ENCODE assay signal across 10 mouse cellular contexts in the genomic region with DNA sequence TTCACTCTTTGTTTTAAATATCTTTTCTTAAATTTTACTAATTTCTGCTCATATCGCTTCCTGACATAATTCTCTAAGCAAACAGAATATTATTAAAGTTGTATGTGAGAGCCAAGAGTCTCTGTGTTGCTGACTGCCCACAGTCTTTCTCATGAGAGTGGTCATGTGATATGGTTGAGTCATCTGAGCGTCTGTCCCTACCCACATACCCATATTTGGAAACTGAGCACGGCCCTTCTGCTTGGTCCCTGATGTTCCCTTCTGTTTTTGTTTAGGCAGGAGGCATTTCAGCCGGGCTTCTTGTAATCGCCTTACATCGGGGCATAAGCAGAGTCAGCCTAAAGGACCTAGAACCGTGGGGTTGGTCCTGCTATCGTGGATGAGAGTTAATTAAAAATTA.
A peak's percentile ranks its signal among the peaks of the same experiment; 100 is the strongest.
DNase-seq lines count a peak whose midpoint lies in the region; ATAC-seq lines count a peak whose summit lies in the region.
"Had no signal": no experiment of that assay in that cellular context is flagged by ENCODE, and none has a peak within 500 bp of the region (broad histone marks: within the 10 kb centered on the region; RNA-seq: fewer than 3 reads in every experiment).

No protein-coding gene starts in this region.

- WGBS in forebrain, embryonic 16.5 days = 68% methylated on average over 8 of the region's 8 CpGs

- peak; percentile 47 for DNase-seq in embryo, embryonic 10 days (ENCODE audit: low spot score)
- DNase-seq in embryo, embryonic 9.5 days (ENCODE audit: extremely low spot score) = no peak
- peak; percentile 52 to 84 for DNase-seq in layer of hippocampus, adult 18-20 months (ENCODE audit: low spot score in 2 of 2)
- no peak for DNase-seq in layer of hippocampus, postnatal 25 days (ENCODE audit: extremely low spot score in 1 of 2, low spot score in 1 of 2)
- DNase-seq in embryo, embryonic 10.5 days (ENCODE audit: low spot score) = peak; percentile 44
- peak; percentile 63 for DNase-seq in lung, postnatal 36 days
- DNase-seq in spleen, postnatal 14 days (ENCODE audit: low spot score in 2 of 2) = no peak

- H3K4me1 ChIP-seq in forebrain, embryonic 16.5 days (replicated peaks; ENCODE audit: control insufficient read depth, insufficient read depth, low read length) = no peaks in the 10 kb centered on the region

- no peaks in the 10 kb centered on the region for H3K9me3 ChIP-seq in forebrain, embryonic 16.5 days (ENCODE audit: control insufficient read depth, low read length)
- H3K9me3 ChIP-seq: embryonic facial prominence, embryonic 12.5 days; lung, embryonic 15.5 days had no signal

- H3K4me3 ChIP-seq in forebrain, embryonic 16.5 days (replicated peaks; ENCODE audit: low read length) = no peak overlapping the region
- H3K4me3 ChIP-seq: embryonic facial prominence, embryonic 12.5 days; lung, embryonic 15.5 days had no signal

- no peak overlapping the region for H3K9ac ChIP-seq in forebrain, embryonic 16.5 days (replicated peaks; ENCODE audit: low read depth, low read length)
- H3K9ac ChIP-seq: embryonic facial prominence, embryonic 12.5 days; lung, embryonic 15.5 days had no signal

- no peaks in the 10 kb centered on the region for H3K36me3 ChIP-seq in forebrain, embryonic 16.5 days (ENCODE audit: control insufficient read depth, insufficient read depth)
- H3K36me3 ChIP-seq: embryonic facial prominence, embryonic 12.5 days; lung, embryonic 15.5 days had no signal

- no peaks in the 10 kb centered on the region for H3K27me3 ChIP-seq in forebrain, embryonic 16.5 days (replicated peaks; ENCODE audit: control insufficient read depth, insufficient read depth, low read length)
- H3K27me3 ChIP-seq: embryonic facial prominence, embryonic 12.5 days; lung, embryonic 15.5 days had no signal

- H3K4me2 ChIP-seq in forebrain, embryonic 16.5 days (ENCODE audit: low read length) = no peak overlapping the region
- H3K4me2 ChIP-seq: embryonic facial prominence, embryonic 12.5 days; lung, embryonic 15.5 days had no signal

- ATAC-seq in forebrain, embryonic 16.5 days = no peak

- no peak overlapping the region for H3K27ac ChIP-seq in forebrain, embryonic 16.5 days (ENCODE audit: low read length)
- H3K27ac ChIP-seq: embryonic facial prominence, embryonic 12.5 days; lung, embryonic 15.5 days had no signal

Comparison
In these comparisons a context has a peak if more than half of its experiments do, and no peak if none do; other contexts are left out.
1. DNase-seq: peak in embryo, embryonic 10 days (single experiment), layer of hippocampus, adult 18-20 months (2 of 2), embryo, embryonic 10.5 days (single experiment) and lung, postnatal 36 days (single experiment); none in embryo, embryonic 9.5 days (single experiment), layer of hippocampus, postnatal 25 days (0 of 2) and spleen, postnatal 14 days (0 of 2).